Mouse (Mus musculus) brain, embryonic 18.5 days (tissue): ENCODE measurements around the gene Fastkd3.

Experiments
- DNase-seq: peaks from one replicate; pipeline ENCODE4 v3.0.0-alpha.2; 2012; ENCODE audit warnings: low read depth, low spot score

Fastkd3 gene

DNA sequence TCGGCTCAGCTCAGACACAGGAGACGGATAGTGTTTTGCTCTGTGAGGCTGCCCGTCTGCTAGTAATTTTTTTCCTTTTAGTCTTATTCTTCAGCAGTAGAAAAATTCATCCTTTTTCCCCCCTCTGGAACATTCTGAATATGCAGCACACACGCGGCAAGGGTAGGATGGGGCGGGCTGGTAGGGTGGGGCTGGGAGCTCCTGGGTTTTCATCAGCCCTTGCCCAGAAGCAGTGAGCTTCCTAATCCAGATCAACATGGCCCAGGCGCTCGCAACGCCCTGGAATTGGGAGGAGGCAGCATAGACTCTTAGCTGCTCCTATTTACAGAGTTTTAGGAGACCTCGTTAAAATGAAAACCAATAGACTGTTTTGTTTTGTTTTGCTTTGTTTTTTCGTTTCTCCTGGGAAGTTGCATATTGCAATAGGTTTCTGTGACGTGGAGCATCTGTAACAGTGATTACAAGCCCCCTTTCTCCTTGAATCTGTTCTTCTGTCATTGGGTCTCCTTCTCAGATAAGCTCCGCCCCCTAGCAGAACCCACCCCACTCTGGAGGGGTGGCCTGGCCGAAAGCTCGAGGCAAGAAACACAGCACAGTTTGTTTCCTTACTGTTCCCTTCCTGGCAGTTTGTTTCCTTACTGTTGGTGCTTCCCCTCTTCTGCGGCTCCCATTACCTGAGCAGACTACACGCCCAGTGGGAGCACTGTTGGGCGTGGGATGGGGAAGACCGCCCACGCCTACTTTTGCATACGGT is 25.8 kb downstream of the Fastkd3 start:
- DNase-seq: no peak

DNA sequence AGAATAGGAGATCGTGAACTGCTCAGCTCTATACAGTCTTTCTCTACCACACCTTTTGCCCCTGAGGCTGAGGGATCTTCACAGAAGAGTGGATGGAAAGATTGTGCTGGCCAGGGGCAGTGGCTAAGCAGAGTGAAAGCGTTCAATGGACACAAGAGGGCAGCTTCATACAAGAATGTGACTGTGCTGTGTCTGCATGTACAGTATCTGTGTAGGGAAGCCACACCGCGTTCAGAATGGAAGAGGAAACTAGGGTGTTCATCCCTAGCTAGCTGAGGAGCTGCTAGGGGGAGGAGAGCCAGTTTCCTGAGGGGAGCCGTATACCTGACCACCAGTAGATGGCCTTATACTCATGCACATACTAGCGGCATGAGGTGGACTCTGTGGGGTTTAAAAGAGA is 40.8 kb downstream of the Fastkd3 start:
- no peak for DNase-seq

DNA sequence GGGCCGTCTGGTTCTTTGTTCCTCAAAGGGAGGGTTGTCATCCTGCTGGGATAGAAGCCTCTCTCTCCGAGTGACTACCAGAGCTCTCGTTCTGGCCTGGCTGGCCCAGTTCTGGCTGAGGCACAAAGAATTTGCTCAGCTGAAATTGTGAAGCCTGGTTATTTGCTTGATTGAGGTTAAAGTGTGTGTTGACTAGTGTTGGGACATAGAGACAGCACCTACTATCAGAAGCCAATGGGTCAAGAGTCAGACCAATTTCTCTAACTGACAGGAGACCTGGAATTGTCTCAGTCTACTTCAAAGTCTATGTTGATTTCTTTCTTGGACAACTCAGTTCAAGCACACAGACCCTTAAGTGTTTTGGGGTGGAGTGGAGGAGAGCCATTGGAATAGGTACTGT is 45.0 kb downstream of the Fastkd3 start:
- no peak for DNase-seq
